Mouse (Mus musculus): ENCODE measurements around the gene Fgfr3. TPM values are rescaled to one million over a fixed set of nuclear protein-coding genes. Genes with fewer than 3 reads are reported as not detected.
A peak's percentile ranks its signal among the peaks of the same experiment; 100 is the strongest.

The Fgfr3 gene
- polyA plus RNA-seq, 1 experiment, result 4.3 TPM

DNA sequence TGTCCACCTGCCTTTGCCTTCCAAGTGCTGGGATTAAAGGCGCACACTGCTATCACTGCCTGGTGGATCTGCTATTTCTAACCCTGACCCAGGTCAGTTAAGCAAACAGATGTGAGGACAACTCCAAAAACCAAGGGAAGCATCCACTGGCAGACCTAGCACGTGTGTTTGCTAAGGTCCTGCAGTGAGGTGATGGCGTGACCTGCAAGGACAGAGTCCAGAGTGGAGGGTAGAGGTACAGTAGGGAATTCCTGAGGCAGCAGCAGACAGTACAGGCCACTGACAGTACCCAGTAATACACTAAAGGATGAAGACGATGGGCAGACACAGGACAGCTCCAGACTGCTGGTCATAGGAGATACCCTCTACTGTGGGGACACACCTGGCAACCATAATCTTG is 19.1 kb downstream of the Fgfr3 start:
- Histone ChIP-seq H3K36me3 (ENCODE audit: control insufficient read depth, insufficient read depth, low read length) (peaks cover 4% of the 10 kb centered on the region), H3K27ac (ENCODE audit: control insufficient read depth, insufficient read depth, low read depth, low read length) (no peak overlapping the region), H3K4me1 (ENCODE audit: control insufficient read depth, insufficient read depth, low read length) (no peaks in the 10 kb centered on the region), H3K27me3 (ENCODE audit: control insufficient read depth, insufficient read depth, low read length) (no peaks in the 10 kb centered on the region), H3K4me3 (ENCODE audit: control insufficient read depth, low read depth, low read length) (no peak overlapping the region)
- TF ChIP-seq POLR2A (IDR thresholded peaks at IDR 0.05; ENCODE audit: control insufficient read depth, low read depth, low read length) (no peak), CTCF (IDR thresholded peaks at IDR 0.05; ENCODE audit: control insufficient read depth, insufficient read depth, insufficient replicate concordance, low read depth, low read length) (no peak)

DNA sequence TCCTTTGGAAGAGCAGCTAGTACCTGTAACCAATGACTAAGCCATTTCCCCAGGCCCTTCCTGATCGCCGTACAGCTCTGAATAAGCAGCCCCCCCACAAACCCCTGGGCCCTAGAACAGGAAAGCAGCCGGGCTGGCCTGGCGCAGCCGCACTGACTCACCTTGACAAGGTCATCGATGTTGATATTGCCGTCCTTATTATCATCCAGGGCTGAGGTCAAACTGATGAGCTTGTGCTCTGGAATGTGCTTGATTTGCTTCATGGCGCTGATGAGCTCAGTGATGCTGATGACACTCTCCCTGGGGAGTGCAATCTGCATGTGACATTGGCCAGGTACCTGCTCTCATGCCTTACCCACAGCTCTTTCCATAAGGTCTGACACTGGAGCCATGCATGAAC is 22.0 kb downstream of the Fgfr3 start:
- H3K27ac ChIP-seq (ENCODE audit: control insufficient read depth, insufficient read depth, low read depth, low read length), result no peak overlapping the region
- peaks cover 5% of the 10 kb centered on the region for H3K36me3 ChIP-seq (ENCODE audit: control insufficient read depth, insufficient read depth, low read length)
- H3K4me1 ChIP-seq (ENCODE audit: control insufficient read depth, insufficient read depth, low read length), result no peaks in the 10 kb centered on the region
- no peaks in the 10 kb centered on the region for H3K27me3 ChIP-seq (ENCODE audit: control insufficient read depth, insufficient read depth, low read length)
- no peak for TF ChIP-seq CTCF (IDR thresholded peaks at IDR 0.05; ENCODE audit: control insufficient read depth, insufficient read depth, insufficient replicate concordance, low read depth, low read length)
- no peak for TF ChIP-seq POLR2A (IDR thresholded peaks at IDR 0.05; ENCODE audit: control insufficient read depth, low read depth, low read length)
- no peak overlapping the region for H3K4me3 ChIP-seq (ENCODE audit: control insufficient read depth, low read depth, low read length)

- Histone ChIP-seq H3K36me3 (ENCODE audit: control insufficient read depth, insufficient read depth, low read length) (peaks cover 5% of the 10 kb centered on the region), H3K4me3 (ENCODE audit: control insufficient read depth, low read depth, low read length) (no peak overlapping the region), H3K4me1 (ENCODE audit: control insufficient read depth, insufficient read depth, low read length) (peaks cover 5% of the 10 kb centered on the region), H3K27me3 (ENCODE audit: control insufficient read depth, insufficient read depth, low read length) (no peaks in the 10 kb centered on the region), H3K27ac (ENCODE audit: control insufficient read depth, insufficient read depth, low read depth, low read length) (no peak overlapping the region)
- no peak for TF ChIP-seq POLR2A (IDR thresholded peaks at IDR 0.05; ENCODE audit: control insufficient read depth, low read depth, low read length)
These were observed 55.7 kb downstream of the Fgfr3 start for GRCm38 (mm10) chr5:33777195-33777594.

- Histone ChIP-seq H3K4me1 (ENCODE audit: control insufficient read depth, insufficient read depth, low read length) (peaks cover 12% of the 10 kb centered on the region), H3K4me3 (ENCODE audit: control insufficient read depth, low read depth, low read length) (peak overlapping the region; percentile 96), H3K27me3 (ENCODE audit: control insufficient read depth, insufficient read depth, low read length) (no peaks in the 10 kb centered on the region), H3K36me3 (ENCODE audit: control insufficient read depth, insufficient read depth, low read length) (peaks cover 3% of the 10 kb centered on the region; the same call in 1 of the 2 replicates), H3K27ac (ENCODE audit: control insufficient read depth, insufficient read depth, low read depth, low read length) (peak overlapping the region; percentile 94)
- TF ChIP-seq CTCF (IDR thresholded peaks at IDR 0.05; ENCODE audit: control insufficient read depth, insufficient read depth, insufficient replicate concordance, low read depth, low read length) (no peak), POLR2A (IDR thresholded peaks at IDR 0.05; ENCODE audit: control insufficient read depth, low read depth, low read length) (no peak)
These were observed 60.5 kb downstream of the Fgfr3 start for GRCm38 (mm10) chr5:33781964-33782344.

GRCm38 (mm10) chr5:33782345-33782998 is 61.0 kb downstream of the Fgfr3 start, which contains the start of gene Letm1:
TSS of gene Letm1 (minus strand) at chr5:33782817.
- Histone ChIP-seq H3K4me3 (ENCODE audit: control insufficient read depth, low read depth, low read length) (peak within 1 kb of the TSS; percentile 96), H3K27me3 (ENCODE audit: control insufficient read depth, insufficient read depth, low read length) (no peaks in the 10 kb centered on the region), H3K36me3 (ENCODE audit: control insufficient read depth, insufficient read depth, low read length) (peaks cover under 1% of the 10 kb centered on the region; the same call in 1 of the 2 replicates), H3K4me1 (ENCODE audit: control insufficient read depth, insufficient read depth, low read length) (peaks cover 12% of the 10 kb centered on the region), H3K27ac (ENCODE audit: control insufficient read depth, insufficient read depth, low read depth, low read length) (peak within 1 kb of the TSS; percentile 94)
- no peak for TF ChIP-seq CTCF (IDR thresholded peaks at IDR 0.05; ENCODE audit: control insufficient read depth, insufficient read depth, insufficient replicate concordance, low read depth, low read length)
- peak; percentile 83 for TF ChIP-seq POLR2A (IDR thresholded peaks at IDR 0.05; ENCODE audit: control insufficient read depth, low read depth, low read length)

DNA sequence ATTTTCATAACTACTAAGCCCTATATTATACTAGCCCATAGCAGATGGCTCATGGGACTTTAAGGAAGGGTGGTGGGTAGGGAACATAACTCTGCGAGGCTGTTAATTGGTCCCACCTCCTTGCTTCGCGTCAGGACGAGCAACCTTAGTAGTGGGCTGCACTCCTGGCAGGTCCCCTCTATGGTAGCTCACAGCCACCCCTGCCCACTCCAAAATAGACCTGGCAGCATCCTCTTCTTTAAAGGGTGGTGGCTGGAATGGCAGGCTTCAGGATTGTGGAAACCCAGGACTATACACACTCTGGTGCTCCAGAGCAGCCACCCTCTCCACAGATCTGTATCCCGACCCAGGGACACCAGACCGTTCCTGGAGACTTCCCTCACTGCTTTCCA is 61.5 kb downstream of the Fgfr3 start:
- H3K36me3 ChIP-seq (ENCODE audit: control insufficient read depth, insufficient read depth, low read length), result no peaks in the 10 kb centered on the region
- H3K4me1 ChIP-seq (ENCODE audit: control insufficient read depth, insufficient read depth, low read length), result peaks cover 12% of the 10 kb centered on the region
- no peaks in the 10 kb centered on the region for H3K27me3 ChIP-seq (ENCODE audit: control insufficient read depth, insufficient read depth, low read length)
- H3K4me3 ChIP-seq (ENCODE audit: control insufficient read depth, low read depth, low read length), result peak overlapping the region; percentile 96
- H3K27ac ChIP-seq (ENCODE audit: control insufficient read depth, insufficient read depth, low read depth, low read length), result peak overlapping the region; percentile 94
- TF ChIP-seq POLR2A (IDR thresholded peaks at IDR 0.05; ENCODE audit: control insufficient read depth, low read depth, low read length), result no peak
- TF ChIP-seq CTCF (IDR thresholded peaks at IDR 0.05; ENCODE audit: control insufficient read depth, insufficient read depth, insufficient replicate concordance, low read depth, low read length), result no peak

Other genes starting within 250 kb of the Fgfr3 start
- 16.4 and 17.6 TPM in 2 replicates for gene Fam53a, start 92.0 kb upstream of the Fgfr3 start, polyA plus RNA-seq (2012; rRNA removed)
- gene Gm9903, start 91.7 kb upstream of the Fgfr3 start, polyA plus RNA-seq (2012; rRNA removed), result 23.7 and 24.9 TPM in 2 replicates
- gene Slbp, start 69.1 kb upstream of the Fgfr3 start, polyA plus RNA-seq (2012; rRNA removed), result 68.0 and 70.6 TPM in 2 replicates
- 42.6 and 42.8 TPM in 2 replicates for gene Tacc3, start 63.5 kb upstream of the Fgfr3 start, polyA plus RNA-seq (2012; rRNA removed)
- 50.6 and 56.1 TPM in 2 replicates for gene Tmem129, start 63.3 kb upstream of the Fgfr3 start, polyA plus RNA-seq (2012; rRNA removed)
- gene Letm1, start 61.1 kb downstream of the Fgfr3 start, polyA plus RNA-seq (2012; rRNA removed), result 24.1 and 26.1 TPM in 2 replicates
- gene Nsd2, start 99.1 kb downstream of the Fgfr3 start, polyA plus RNA-seq (2012; rRNA removed), result 48.5 and 54.5 TPM in 2 replicates
- 33.4 and 38.7 TPM in 2 replicates for gene Nelfa, start 214.7 kb downstream of the Fgfr3 start, polyA plus RNA-seq (2012; rRNA removed)

Data from testis, adult 2 months (tissue).